Mouse (Mus musculus) adrenal gland, postnatal 0 days (tissue): Measurements from ENCODE around the gene Tmem121. TPM values are rescaled to one million over a fixed set of nuclear protein-coding genes. Genes with fewer than 3 reads are reported as not detected.

Experiments
- polyA plus RNA-seq: library from polyadenylated mRNA; unstranded; fragments of >200 nt; fragmentation: Nextera tagmentation; extraction: Ambion mirVana; gene quantifications from 2 replicates; pipeline ENCODE4 v1.2.1, GENCODE M21; 2015

Tmem121 gene
- polyA plus RNA-seq = 12.3 and 19.7 TPM in 2 replicates

GRCm38 (mm10) chr12:113185442-113186291 is at the start of gene Tmem121:
Gene Tmem121 (plus strand): TSS chr12:113185930.

DNA sequence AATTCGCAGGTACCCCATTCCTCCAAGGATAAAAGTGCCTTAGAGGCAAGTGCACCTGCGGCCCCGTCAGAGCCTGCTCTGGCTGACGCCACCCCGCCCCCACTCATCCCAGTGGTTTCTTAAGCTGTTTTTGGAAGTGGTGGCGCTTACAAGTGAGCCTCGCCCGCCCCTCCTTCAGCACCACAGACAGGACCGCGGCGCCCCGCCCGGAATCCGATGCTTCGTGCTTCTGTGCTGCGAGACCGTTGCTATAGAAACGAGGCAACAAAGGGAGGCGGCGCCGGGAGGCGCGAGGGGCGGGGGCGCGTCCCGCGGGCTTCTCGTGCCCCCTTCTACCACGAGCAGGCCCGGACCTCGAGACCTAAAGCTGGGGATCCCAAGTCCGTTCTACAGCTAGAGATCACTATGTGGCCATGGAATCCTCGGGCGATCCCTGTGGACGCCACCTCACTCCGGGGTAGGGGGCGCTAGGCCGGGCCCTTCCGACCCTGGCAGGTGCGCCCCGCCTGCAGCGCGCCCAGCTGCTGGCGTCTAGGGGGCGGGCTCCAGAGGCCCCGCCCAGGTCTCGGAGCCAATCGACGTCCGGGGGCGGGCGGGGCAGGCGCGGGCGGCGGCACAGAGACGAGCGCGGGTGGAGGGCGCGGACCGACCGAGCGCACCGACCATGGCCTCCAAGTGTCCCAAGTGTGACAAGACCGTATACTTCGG is 45.7 kb upstream of the Tmem121 start, which contains the start of gene Crip2:
Gene Crip2 (plus strand): TSS at position 329 of the 708 bp plus-strand sequence.

DNA sequence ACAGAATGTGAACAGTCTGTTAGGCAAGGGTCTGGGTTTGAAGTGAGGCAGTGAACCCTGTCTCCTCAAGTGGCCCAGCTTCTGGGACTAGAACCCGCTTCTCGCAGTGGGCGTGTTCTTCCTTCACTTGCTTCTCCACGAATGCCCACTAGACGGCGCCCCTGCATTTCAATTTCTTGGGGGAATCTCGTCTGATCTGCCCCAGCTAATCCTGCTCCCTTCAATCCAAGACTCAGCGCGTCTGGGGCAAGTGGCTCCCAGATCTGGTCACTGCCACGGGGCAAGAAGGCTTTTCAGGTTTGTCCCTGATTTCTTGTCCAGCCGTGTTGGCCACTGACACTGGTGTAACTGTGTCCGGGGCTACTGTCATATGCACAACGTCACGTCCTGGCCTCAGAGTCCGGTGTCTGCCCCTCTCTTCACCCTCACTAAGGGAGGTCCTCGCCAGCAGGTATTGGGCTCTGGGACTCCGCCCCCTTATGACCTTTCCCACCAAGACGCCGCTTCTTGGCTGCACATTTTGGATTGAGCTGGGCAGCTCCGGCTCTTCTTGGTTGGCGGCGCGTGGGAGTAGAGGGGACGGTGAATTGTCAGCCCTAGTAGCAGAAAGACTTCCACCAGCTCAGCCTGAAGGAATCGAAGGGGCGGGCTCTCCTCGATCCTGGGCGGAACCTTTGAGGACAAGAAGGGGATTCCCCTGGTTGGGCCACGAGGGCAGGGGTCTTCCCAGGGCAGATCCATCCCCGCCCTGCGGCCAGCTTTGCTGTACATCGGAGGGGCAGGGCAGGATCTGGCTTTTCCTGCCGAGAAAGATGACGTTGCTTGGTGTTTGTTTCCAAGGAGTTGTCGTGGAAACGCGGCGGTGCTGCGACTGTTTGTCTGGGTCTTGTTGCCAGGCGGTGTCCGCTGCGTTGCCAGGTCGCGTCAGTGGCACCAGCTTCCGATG is 39.3 kb upstream of the Tmem121 start, which contains the start of gene Crip1:
Gene Crip1 (plus strand): TSS at position 205 of the 946 bp plus-strand sequence.

GRCm38 (mm10) chr12:113155887-113156539 is 29.7 kb upstream of the Tmem121 start, which contains the start of gene Tedc1:
Gene Tedc1 (plus strand): TSS chr12:113156421.

Other genes starting within 250 kb of the Tmem121 start
- 121 and 138 TPM in 2 replicates for gene Nudt14, start 243.8 kb upstream of the Tmem121 start, polyA plus RNA-seq
- 19.2 and 26.7 TPM in 2 replicates for gene Btbd6, start 209.4 kb upstream of the Tmem121 start, polyA plus RNA-seq
- gene Brf1, start 185.2 kb upstream of the Tmem121 start, polyA plus RNA-seq = 28.1 and 39.0 TPM in 2 replicates
- 10.8 and 12.3 TPM in 2 replicates for gene Pacs2, start 171.4 kb upstream of the Tmem121 start, polyA plus RNA-seq
- gene Tex22, start 111.4 kb upstream of the Tmem121 start, polyA plus RNA-seq = not detected in 2 replicates
- 9.4 and 10.8 TPM in 2 replicates for gene Mta1, start 87.7 kb upstream of the Tmem121 start, polyA plus RNA-seq
- gene Crip2, start 45.7 kb upstream of the Tmem121 start, polyA plus RNA-seq = 96.2 and 132 TPM in 2 replicates
- 611 and 903 TPM in 2 replicates for gene Crip1, start 39.6 kb upstream of the Tmem121 start, polyA plus RNA-seq
- gene Tedc1, start 29.5 kb upstream of the Tmem121 start, polyA plus RNA-seq = 5.8 and 6.5 TPM in 2 replicates